Mouse (Mus musculus): ENCODE data around the gene Diras1.

Diras1 gene

GRCm38 (mm10) chr10:81027331-81027730, 1.9 kb upstream of the Diras1 start:
- DNase-seq: no peak

- DNase-seq: no peak
Observed at GRCm38 (mm10) chr10:81026857-81027256, 1.4 kb upstream of the Diras1 start.

- DNase-seq: peak; percentile 48
Observed at GRCm38 (mm10) chr10:81025047-81025621, 328 bp downstream of the Diras1 start.

GRCm38 (mm10) chr10:81024346-81024937, 1.0 kb downstream of the Diras1 start:
- no peak for DNase-seq

- DNase-seq: no peak
Observed at GRCm38 (mm10) chr10:81022744-81023143, 2.7 kb downstream of the Diras1 start.

GRCm38 (mm10) chr10:81021547-81022110, 3.8 kb downstream of the Diras1 start:
- no peak for DNase-seq

GRCm38 (mm10) chr10:81020207-81020606, 5.3 kb downstream of the Diras1 start:
- no peak for DNase-seq

- DNase-seq: no peak
Observed at GRCm38 (mm10) chr10:81019687-81020086, 5.8 kb downstream of the Diras1 start.

- peak; percentile 60 for DNase-seq
Observed at GRCm38 (mm10) chr10:81018326-81018725, 7.1 kb downstream of the Diras1 start.

- peak; percentile 81 for DNase-seq
Observed at GRCm38 (mm10) chr10:81016645-81017044, 8.8 kb downstream of the Diras1 start.

GRCm38 (mm10) chr10:81015666-81016065, 9.8 kb downstream of the Diras1 start:
- DNase-seq: no peak

GRCm38 (mm10) chr10:81014393-81015384, 10.8 kb downstream of the Diras1 start, which contains the start of gene Gng7:
Gng7 (minus strand) TSS chr10:81014945.
- peak; percentile 97 for DNase-seq

- DNase-seq: peak; percentile 42
Observed at GRCm38 (mm10) chr10:81010851-81011250, 14.6 kb downstream of the Diras1 start.

GRCm38 (mm10) chr10:81007240-81007639, 18.2 kb downstream of the Diras1 start:
- DNase-seq: peak; percentile 48

GRCm38 (mm10) chr10:81006005-81006677, 19.3 kb downstream of the Diras1 start:
- no peak for DNase-seq

- no peak for DNase-seq
Observed at GRCm38 (mm10) chr10:81001161-81001560, 24.3 kb downstream of the Diras1 start.

GRCm38 (mm10) chr10:81000197-81001062, 25.0 kb downstream of the Diras1 start:
- peak; percentile 61 for DNase-seq

GRCm38 (mm10) chr10:80999362-81000196, 25.9 kb downstream of the Diras1 start:
- peak; percentile 87 for DNase-seq

- peak; percentile 71 for DNase-seq
Observed at GRCm38 (mm10) chr10:80998778-80999177, 26.7 kb downstream of the Diras1 start.

GRCm38 (mm10) chr10:80998021-80998420, 27.4 kb downstream of the Diras1 start:
- no peak for DNase-seq

- no peak for DNase-seq
Observed at GRCm38 (mm10) chr10:80997332-80997731, 28.1 kb downstream of the Diras1 start.

Measured in kidney, postnatal 10 days (tissue).